Mouse (Mus musculus) hindbrain, embryonic 10.5 days (tissue): ENCODE measurements at regions not wholly inside any gene's neighbourhood (a gene's known extent, or its start where the extent isn't known, plus 50 kb on each side); places are given as distances from the start of the nearest gene placed in this dataset.

Experiments used
- DNase-seq: peaks from one replicate; pipeline ENCODE4 v3.0.0-alpha.2; 2017; ENCODE audit warnings: low spot score
- H3K27ac ChIP-seq: fragments of 300-500 bp; sonication (generic); 2 replicates; pipeline ENCODE4 v1.5.1; 2016; ENCODE audit warnings: mild to moderate bottlenecking, moderate library complexity
- H3K27me3 ChIP-seq: fragments of 300-500 bp; sonication (generic); 2 replicates; pipeline ENCODE4 v1.6.1; 2016; ENCODE audit warnings: mild to moderate bottlenecking; ENCODE audit not compliant: poor library complexity, insufficient read depth, severe bottlenecking
- H3K36me3 ChIP-seq: fragments of 300-500 bp; sonication (generic); 2 replicates; pipeline ENCODE4 v1.6.1; 2016; ENCODE audit warnings: mild to moderate bottlenecking, moderate library complexity
- H3K4me1 ChIP-seq: fragments of 300-500 bp; sonication (generic); replicated peaks from 2 replicates; pipeline ENCODE4 v1.6.1; 2016; ENCODE audit warnings: mild to moderate bottlenecking
- H3K4me3 ChIP-seq: fragments of 300-500 bp; sonication (generic); 2 replicates; pipeline ENCODE4 v1.5.1; 2016; ENCODE audit warnings: mild to moderate bottlenecking, moderate library complexity
- H3K9me3 ChIP-seq: fragments of 300-500 bp; sonication (generic); 2 replicates; pipeline ENCODE4 v1.6.1; 2016; ENCODE audit warnings: mild to moderate bottlenecking, moderate library complexity
- WGBS: fragments of 180-500 bp; shearing (Covaris S2); methylation state at CpG from one replicate; pipeline ENCODE4 v1.1.7; 2016; 5-methylcytosine and 5-hydroxymethylcytosine counted together

- DNase-seq = no peak
- Histone ChIP-seq H3K36me3 (no peaks in the 10 kb centered on the region), H3K27ac (no peak overlapping the region), H3K4me1 (no peaks in the 10 kb centered on the region), H3K4me3 (no peak overlapping the region), H3K9me3 (no peaks in the 10 kb centered on the region), H3K27me3 (no peaks in the 10 kb centered on the region)
- 75% methylated on average over 4 of the region's 4 CpGs for WGBS
Measured at GRCm38 (mm10) chr15:87170890-87171289, 373.2 kb upstream of the Fam19a5 start.

- Histone ChIP-seq H3K36me3 (no peaks in the 10 kb centered on the region), H3K27ac (no peak overlapping the region), H3K9me3 (no peaks in the 10 kb centered on the region), H3K4me1 (no peaks in the 10 kb centered on the region), H3K27me3 (no peaks in the 10 kb centered on the region), H3K4me3 (no peak overlapping the region)
- DNase-seq = no peak
- 94% methylated on average over 2 of the region's 2 CpGs for WGBS
Measured at GRCm38 (mm10) chr15:87173096-87173495, 371.0 kb upstream of the Fam19a5 start.

GRCm38 (mm10) chr15:87178646-87179045 is 365.5 kb upstream of the Fam19a5 start:
- WGBS = 88% methylated on average over 7 of the region's 7 CpGs
- DNase-seq = no peak
- no peaks in the 10 kb centered on the region for H3K4me1 ChIP-seq
- H3K27me3 ChIP-seq = no peaks in the 10 kb centered on the region
- no peak overlapping the region for H3K27ac ChIP-seq
- H3K4me3 ChIP-seq = no peak overlapping the region
- no peaks in the 10 kb centered on the region for H3K9me3 ChIP-seq
- H3K36me3 ChIP-seq = no peaks in the 10 kb centered on the region

- no peaks in the 10 kb centered on the region for H3K9me3 ChIP-seq
- H3K27ac ChIP-seq = no peak overlapping the region
- no peaks in the 10 kb centered on the region for H3K27me3 ChIP-seq
- H3K36me3 ChIP-seq = no peaks in the 10 kb centered on the region
- H3K4me1 ChIP-seq = 0 out of 2 replicates have a peak, but pooled peaks cover 3% of the 10 kb centered on the region
- H3K4me3 ChIP-seq = no peak overlapping the region
- DNase-seq = no peak
- WGBS = 77% methylated on average over 1 of the region's 1 CpGs
Measured at GRCm38 (mm10) chr15:87180836-87181235, 363.3 kb upstream of the Fam19a5 start.

- WGBS = 77% methylated on average over 7 of the region's 7 CpGs
- no peaks in the 10 kb centered on the region for H3K36me3 ChIP-seq
- no peaks in the 10 kb centered on the region for H3K27me3 ChIP-seq
- DNase-seq = no peak
- H3K27ac ChIP-seq = peak overlapping the region; percentile 35; the same call in 1 of the 2 replicates
- no peak overlapping the region for H3K4me3 ChIP-seq
- 0 out of 2 replicates have a peak, but pooled peaks cover 3% of the 10 kb centered on the region for H3K4me1 ChIP-seq
- H3K9me3 ChIP-seq = no peaks in the 10 kb centered on the region
Measured at GRCm38 (mm10) chr15:87184248-87184647, 359.9 kb upstream of the Fam19a5 start.

- Histone ChIP-seq H3K4me3 (no peak overlapping the region), H3K4me1 (0 out of 2 replicates have a peak, but pooled peaks cover 3% of the 10 kb centered on the region), H3K27ac (no peak overlapping the region), H3K27me3 (no peaks in the 10 kb centered on the region), H3K9me3 (no peaks in the 10 kb centered on the region), H3K36me3 (no peaks in the 10 kb centered on the region)
- DNase-seq = no peak
- 78% methylated on average over 9 of the region's 9 CpGs for WGBS
Measured at GRCm38 (mm10) chr15:87188816-87189455, 355.2 kb upstream of the Fam19a5 start.

- H3K9me3 ChIP-seq = no peaks in the 10 kb centered on the region
- H3K4me1 ChIP-seq = peaks cover 20% of the 10 kb centered on the region
- no peak overlapping the region for H3K27ac ChIP-seq
- H3K4me3 ChIP-seq = no peak overlapping the region
- WGBS = 74% methylated on average over 4 of the region's 4 CpGs
- H3K27me3 ChIP-seq = peaks cover 3% of the 10 kb centered on the region; the same call in 1 of the 2 replicates
- no peak for DNase-seq
- no peaks in the 10 kb centered on the region for H3K36me3 ChIP-seq
Measured at GRCm38 (mm10) chr15:87191901-87192300, 352.2 kb upstream of the Fam19a5 start.

GRCm38 (mm10) chr15:87196306-87196893 is 347.7 kb upstream of the Fam19a5 start:
- Histone ChIP-seq H3K4me1 (peaks cover 48% of the 10 kb centered on the region), H3K4me3 (no peak overlapping the region), H3K36me3 (no peaks in the 10 kb centered on the region), H3K27ac (peak overlapping the region; percentile 64), H3K27me3 (peaks cover 3% of the 10 kb centered on the region; the same call in 1 of the 2 replicates), H3K9me3 (no peaks in the 10 kb centered on the region)
- peak; percentile 23 for DNase-seq
- WGBS = 31% methylated on average over 6 of the region's 6 CpGs

GRCm38 (mm10) chr15:87199641-87200040 is 344.5 kb upstream of the Fam19a5 start:
- Histone ChIP-seq H3K4me1 (peaks cover 56% of the 10 kb centered on the region), H3K9me3 (no peaks in the 10 kb centered on the region), H3K36me3 (no peaks in the 10 kb centered on the region), H3K27me3 (peaks cover 3% of the 10 kb centered on the region; the same call in 1 of the 2 replicates), H3K27ac (peak overlapping the region; percentile 80; the same call in 1 of the 2 replicates), H3K4me3 (no peak overlapping the region)
- WGBS = 86% methylated on average over 8 of the region's 8 CpGs
- DNase-seq = no peak

GRCm38 (mm10) chr15:87200282-87201048 is 343.6 kb upstream of the Fam19a5 start:
- H3K9me3 ChIP-seq = no peaks in the 10 kb centered on the region
- peaks cover 3% of the 10 kb centered on the region; the same call in 1 of the 2 replicates for H3K27me3 ChIP-seq
- peak overlapping the region; percentile 80 for H3K27ac ChIP-seq
- no peak overlapping the region; the same call in 1 of the 2 replicates for H3K4me3 ChIP-seq
- peaks cover 51% of the 10 kb centered on the region for H3K4me1 ChIP-seq
- peak; percentile 43 for DNase-seq
- WGBS = 60% methylated on average over 19 of the region's 19 CpGs
- no peaks in the 10 kb centered on the region for H3K36me3 ChIP-seq

- Histone ChIP-seq H3K36me3 (no peaks in the 10 kb centered on the region), H3K9me3 (no peaks in the 10 kb centered on the region), H3K4me3 (no peak overlapping the region; the same call in 1 of the 2 replicates), H3K4me1 (peaks cover 45% of the 10 kb centered on the region), H3K27me3 (peaks cover 3% of the 10 kb centered on the region; the same call in 1 of the 2 replicates), H3K27ac (peak overlapping the region; percentile 80)
- WGBS = 36% methylated on average over 7 of the region's 7 CpGs
- DNase-seq = peak; percentile 51
Measured at GRCm38 (mm10) chr15:87201055-87201454, 343.0 kb upstream of the Fam19a5 start.

GRCm38 (mm10) chr15:87229951-87230350 is 314.1 kb upstream of the Fam19a5 start:
- 58% methylated on average over 3 of the region's 3 CpGs for WGBS

GRCm38 (mm10) chr15:87236096-87236495 is 308.0 kb upstream of the Fam19a5 start:
- Histone ChIP-seq H3K36me3 (no peaks in the 10 kb centered on the region), H3K4me3 (no peak overlapping the region), H3K27ac (no peak overlapping the region), H3K9me3 (no peaks in the 10 kb centered on the region), H3K27me3 (no peaks in the 10 kb centered on the region), H3K4me1 (no peaks in the 10 kb centered on the region)
- DNase-seq = no peak
- WGBS = 79% methylated on average over 3 of the region's 3 CpGs

More at GRCm38 (mm10) chr15:87229951-87230350, 314.1 kb upstream of the Fam19a5 start:
- Histone ChIP-seq H3K27ac (no peak overlapping the region), H3K36me3 (no peaks in the 10 kb centered on the region), H3K9me3 (no peaks in the 10 kb centered on the region), H3K4me1 (peaks cover 10% of the 10 kb centered on the region), H3K27me3 (no peaks in the 10 kb centered on the region), H3K4me3 (no peak overlapping the region)
- no peak for DNase-seq
